Mouse (Mus musculus): ENCODE data around the gene Tmem184a.

GRCm38 (mm10) chr5:139756135-139756534 is 63.6 kb downstream of the Tmem184a start:
- no peak for TF ChIP-seq GATA1 (IDR thresholded peaks at IDR 0.05; ENCODE audit: borderline replicate concordance, low read length)
- TF ChIP-seq FLI1 (IDR thresholded peaks at IDR 0.05; ENCODE audit: low read length), result no peak
